Mouse (Mus musculus): ENCODE measurements around the gene Dlg2. TPM values are rescaled to one million over a fixed set of nuclear protein-coding genes. Genes with fewer than 3 reads are reported as not detected.
A peak's percentile ranks its signal among the peaks of the same experiment; 100 is the strongest.

Dlg2 gene
- total RNA-seq, 2 experiments from 2014 or later = 1.7 to 2.3 TPM

GRCm38 (mm10) chr7:91934881-91935597 lies 1458.6 kb downstream of the Dlg2 start:
- DNase-seq = no peak

- no peak for DNase-seq
Observed at GRCm38 (mm10) chr7:91936193-91936592, 1459.7 kb downstream of the Dlg2 start.

- DNase-seq = no peak
Observed at GRCm38 (mm10) chr7:91943224-91943623, 1466.8 kb downstream of the Dlg2 start.

GRCm38 (mm10) chr7:91955584-91955983 lies 1479.1 kb downstream of the Dlg2 start:
- DNase-seq = no peak

- no peak for DNase-seq
Observed at GRCm38 (mm10) chr7:91962956-91963355, 1486.5 kb downstream of the Dlg2 start.

GRCm38 (mm10) chr7:91972970-91973369 lies 1496.5 kb downstream of the Dlg2 start:
- no peak for DNase-seq

- no peak for DNase-seq
Observed at GRCm38 (mm10) chr7:92003769-92004455, 1527.4 kb downstream of the Dlg2 start.

GRCm38 (mm10) chr7:92005681-92006425 lies 1529.4 kb downstream of the Dlg2 start:
- no peak for DNase-seq

- no peak for DNase-seq
Observed at GRCm38 (mm10) chr7:92008702-92009101, 1532.2 kb downstream of the Dlg2 start.

- no peak for DNase-seq
Observed at GRCm38 (mm10) chr7:92024928-92025327, 1548.5 kb downstream of the Dlg2 start.

GRCm38 (mm10) chr7:92025465-92026056 lies 1549.1 kb downstream of the Dlg2 start:
- DNase-seq = no peak

GRCm38 (mm10) chr7:92027049-92027448 lies 1550.6 kb downstream of the Dlg2 start:
- DNase-seq = peak; percentile 1 to 30

- DNase-seq = no peak
Observed at GRCm38 (mm10) chr7:92034256-92034655, 1557.8 kb downstream of the Dlg2 start.

- DNase-seq = no peak
Observed at GRCm38 (mm10) chr7:92040187-92040586, 1563.7 kb downstream of the Dlg2 start.

- no peak for DNase-seq
Observed at GRCm38 (mm10) chr7:92040785-92041411, 1564.4 kb downstream of the Dlg2 start.

- DNase-seq = no peak
Observed at GRCm38 (mm10) chr7:92044966-92045365, 1568.5 kb downstream of the Dlg2 start.

- DNase-seq = no peak
Observed at GRCm38 (mm10) chr7:92047271-92047670, 1570.8 kb downstream of the Dlg2 start.

- DNase-seq = no peak
Observed at GRCm38 (mm10) chr7:92048876-92049275, 1572.4 kb downstream of the Dlg2 start.

GRCm38 (mm10) chr7:92066851-92067250 lies 1590.4 kb downstream of the Dlg2 start:
- DNase-seq = no peak

- no peak for DNase-seq
Observed at GRCm38 (mm10) chr7:92087429-92087828, 1611.0 kb downstream of the Dlg2 start.

- peak; percentile 33 to 59 for DNase-seq
Observed at GRCm38 (mm10) chr7:92093860-92094259, 1617.4 kb downstream of the Dlg2 start.

- DNase-seq = no peak
Observed at GRCm38 (mm10) chr7:92095198-92095597, 1618.7 kb downstream of the Dlg2 start.
